Mouse (Mus musculus) stomach, embryonic 15.5 days (tissue): ENCODE results near the gene Qsox1. TPM values are rescaled to one million over a fixed set of nuclear protein-coding genes. Genes with fewer than 3 reads are reported as not detected.

ENCODE experiments used
- ATAC-seq: fragments of 200-750 bp; cut with Nextera tagmentation; 2 replicates; pipeline ENCODE4 v1.8.0; 2017; ENCODE audit warnings: low read depth, moderate number of reproducible peaks, moderate TSS enrichment; ENCODE audit not compliant: insufficient read depth, low FRiP score
- H3K27ac ChIP-seq: fragments of 300-500 bp; sonication (generic); 2 replicates; pipeline ENCODE4 v1.5.1; 2015; ENCODE audit warnings: mild to moderate bottlenecking, inconsistent platforms
- H3K27me3 ChIP-seq: fragments of 300-500 bp; sonication (generic); replicated peaks from 2 replicates; pipeline ENCODE4 v1.6.1; 2015; ENCODE audit warnings: inconsistent platforms
- H3K36me3 ChIP-seq: fragments of 300-500 bp; sonication (generic); 2 replicates; pipeline ENCODE4 v1.6.1; 2015; ENCODE audit warnings: inconsistent platforms
- H3K4me1 ChIP-seq: fragments of 300-500 bp; sonication (generic); 2 replicates; pipeline ENCODE4 v1.6.1; 2015; ENCODE audit warnings: inconsistent platforms
- H3K4me2 ChIP-seq: fragments of 300-500 bp; sonication (generic); 2 replicates; pipeline ENCODE4 v1.6.1; 2015; ENCODE audit warnings: mild to moderate bottlenecking, inconsistent platforms
- H3K4me3 ChIP-seq: fragments of 300-500 bp; sonication (generic); replicated peaks from 2 replicates; pipeline ENCODE4 v1.5.1; 2015; ENCODE audit warnings: inconsistent platforms
- H3K9ac ChIP-seq: fragments of 300-500 bp; sonication (generic); 2 replicates; pipeline ENCODE4 v1.6.1; 2015; ENCODE audit warnings: inconsistent platforms
- H3K9me3 ChIP-seq: fragments of 300-500 bp; sonication (generic); 2 replicates; pipeline ENCODE4 v1.6.1; 2016; ENCODE audit warnings: inconsistent platforms
- WGBS: fragments of 180-500 bp; shearing (Covaris S2); methylation state at CpG from one replicate; pipeline ENCODE4 v1.1.7; 2015; 5-methylcytosine and 5-hydroxymethylcytosine counted together
- polyA plus RNA-seq: library from polyadenylated mRNA; unstranded; fragments of >200 nt; fragmentation: Nextera tagmentation; extraction: Ambion mirVana; gene quantifications from 2 replicates; pipeline ENCODE4 v1.2.1, GENCODE M21; 2015

Gene Qsox1
- polyA plus RNA-seq = 70.4 and 81.2 TPM in 2 replicates

GRCm38 (mm10) chr1:155812581-155813499 is at the start of gene Qsox1:
Qsox1 (minus strand) TSS chr1:155812889.
- H3K36me3 ChIP-seq = no peaks in the 10 kb centered on the region
- H3K9ac ChIP-seq = peak within 1 kb of the TSS; percentile 70
- H3K4me2 ChIP-seq = peak within 1 kb of the TSS; percentile 66
- ATAC-seq = peak; percentile 89
- 1% methylated on average over 62 of the region's 67 CpGs for WGBS
- no peaks in the 10 kb centered on the region for H3K9me3 ChIP-seq
- peaks cover 23% of the 10 kb centered on the region for H3K4me1 ChIP-seq
- H3K4me3 ChIP-seq = peak within 1 kb of the TSS; percentile 90
- peak within 1 kb of the TSS; percentile 84 for H3K27ac ChIP-seq
- no peaks in the 10 kb centered on the region for H3K27me3 ChIP-seq

- no peak overlapping the region for H3K27ac ChIP-seq
- ATAC-seq = no peak
Measured at GRCm38 (mm10) chr1:155854926-155855702, 42.4 kb upstream of the Qsox1 start.

GRCm38 (mm10) chr1:155853009-155853408 is 40.3 kb upstream of the Qsox1 start:
- no peak overlapping the region for H3K4me2 ChIP-seq
- no peak overlapping the region for H3K27ac ChIP-seq
- H3K27me3 ChIP-seq = no peaks in the 10 kb centered on the region
- no peak overlapping the region for H3K4me3 ChIP-seq
- no peaks in the 10 kb centered on the region for H3K9me3 ChIP-seq
- no peak for ATAC-seq
- no peak overlapping the region for H3K9ac ChIP-seq
- H3K36me3 ChIP-seq = 0 out of 2 replicates have a peak, but pooled peaks cover 12% of the 10 kb centered on the region
- 93% methylated on average over 5 of the region's 5 CpGs for WGBS
- H3K4me1 ChIP-seq = no peaks in the 10 kb centered on the region

More at GRCm38 (mm10) chr1:155854926-155855702, 42.4 kb upstream of the Qsox1 start:
- Histone ChIP-seq H3K36me3 (peaks cover 15% of the 10 kb centered on the region; the same call in 1 of the 2 replicates), H3K4me1 (no peaks in the 10 kb centered on the region), H3K9me3 (no peaks in the 10 kb centered on the region), H3K4me2 (no peak overlapping the region), H3K9ac (no peak overlapping the region), H3K4me3 (no peak overlapping the region), H3K27me3 (no peaks in the 10 kb centered on the region)
- WGBS = 77% methylated on average over 7 of the region's 7 CpGs

GRCm38 (mm10) chr1:155844235-155844634 is 31.5 kb upstream of the Qsox1 start:
- Histone ChIP-seq H3K4me1 (no peaks in the 10 kb centered on the region), H3K9ac (no peak overlapping the region), H3K36me3 (peaks cover 19% of the 10 kb centered on the region), H3K4me2 (no peak overlapping the region), H3K4me3 (no peak overlapping the region), H3K27me3 (no peaks in the 10 kb centered on the region), H3K9me3 (no peaks in the 10 kb centered on the region), H3K27ac (no peak overlapping the region)
- 71% methylated on average over 5 of the region's 5 CpGs for WGBS
- no peak for ATAC-seq

- Histone ChIP-seq H3K27me3 (no peaks in the 10 kb centered on the region), H3K4me1 (no peaks in the 10 kb centered on the region), H3K27ac (no peak overlapping the region), H3K4me2 (no peak overlapping the region), H3K4me3 (no peak overlapping the region), H3K36me3 (peaks cover 19% of the 10 kb centered on the region), H3K9me3 (no peaks in the 10 kb centered on the region), H3K9ac (no peak overlapping the region)
- WGBS = 60% methylated on average over 4 of the region's 4 CpGs
- ATAC-seq = no peak; the same call in 1 of the 2 replicates
Measured at GRCm38 (mm10) chr1:155843538-155843937, 30.8 kb upstream of the Qsox1 start.

GRCm38 (mm10) chr1:155835667-155836066 is 23.0 kb upstream of the Qsox1 start:
- Histone ChIP-seq H3K9me3 (no peaks in the 10 kb centered on the region), H3K4me3 (no peak overlapping the region), H3K27ac (no peak overlapping the region), H3K9ac (no peak overlapping the region), H3K27me3 (no peaks in the 10 kb centered on the region), H3K4me1 (no peaks in the 10 kb centered on the region), H3K4me2 (no peak overlapping the region), H3K36me3 (no peaks in the 10 kb centered on the region)
- ATAC-seq = no peak
- WGBS = 67% methylated on average over 2 of the region's 2 CpGs

GRCm38 (mm10) chr1:155833610-155834009 is 20.9 kb upstream of the Qsox1 start:
- peak; percentile 35; the same call in 1 of the 2 replicates for ATAC-seq
- no peaks in the 10 kb centered on the region for H3K9me3 ChIP-seq
- WGBS = 81% methylated on average over 9 of the region's 9 CpGs

GRCm38 (mm10) chr1:155831958-155832357 is 19.3 kb upstream of the Qsox1 start:
- WGBS = 88% methylated on average over 3 of the region's 3 CpGs
- Histone ChIP-seq H3K27ac (no peak overlapping the region), H3K4me1 (no peaks in the 10 kb centered on the region), H3K4me3 (no peak overlapping the region), H3K9me3 (no peaks in the 10 kb centered on the region), H3K27me3 (no peaks in the 10 kb centered on the region), H3K9ac (no peak overlapping the region), H3K36me3 (no peaks in the 10 kb centered on the region), H3K4me2 (no peak overlapping the region)
- ATAC-seq = no peak

More at GRCm38 (mm10) chr1:155833610-155834009, 20.9 kb upstream of the Qsox1 start:
- H3K27me3 ChIP-seq = no peaks in the 10 kb centered on the region
- H3K27ac ChIP-seq = no peak overlapping the region
- H3K4me3 ChIP-seq = no peak overlapping the region
- H3K9ac ChIP-seq = no peak overlapping the region
- H3K4me1 ChIP-seq = no peaks in the 10 kb centered on the region
- H3K36me3 ChIP-seq = no peaks in the 10 kb centered on the region
- no peak overlapping the region for H3K4me2 ChIP-seq

- no peaks in the 10 kb centered on the region for H3K36me3 ChIP-seq
- WGBS = 63% methylated on average over 6 of the region's 6 CpGs
- H3K27me3 ChIP-seq = no peaks in the 10 kb centered on the region
- no peaks in the 10 kb centered on the region for H3K9me3 ChIP-seq
- no peak for ATAC-seq
- no peaks in the 10 kb centered on the region for H3K4me1 ChIP-seq
- no peak overlapping the region for H3K4me2 ChIP-seq
- H3K9ac ChIP-seq = no peak overlapping the region
- no peak overlapping the region for H3K4me3 ChIP-seq
- no peak overlapping the region for H3K27ac ChIP-seq
Measured at GRCm38 (mm10) chr1:155830861-155831260, 18.2 kb upstream of the Qsox1 start.

- 47% methylated on average over 8 of the region's 8 CpGs for WGBS
Measured at GRCm38 (mm10) chr1:155827703-155828295, 15.1 kb upstream of the Qsox1 start.

GRCm38 (mm10) chr1:155826803-155827395 is 14.2 kb upstream of the Qsox1 start:
- Histone ChIP-seq H3K27ac (no peak overlapping the region), H3K4me1 (no peaks in the 10 kb centered on the region), H3K9ac (no peak overlapping the region), H3K9me3 (no peaks in the 10 kb centered on the region), H3K4me3 (no peak overlapping the region), H3K36me3 (no peaks in the 10 kb centered on the region), H3K4me2 (no peak overlapping the region), H3K27me3 (no peaks in the 10 kb centered on the region)
- WGBS = 36% methylated on average over 5 of the region's 5 CpGs
- no peak for ATAC-seq

More at GRCm38 (mm10) chr1:155827703-155828295, 15.1 kb upstream of the Qsox1 start:
- no peak overlapping the region for H3K4me2 ChIP-seq
- H3K36me3 ChIP-seq = no peaks in the 10 kb centered on the region
- no peak overlapping the region for H3K4me3 ChIP-seq
- no peaks in the 10 kb centered on the region for H3K4me1 ChIP-seq
- no peak overlapping the region for H3K27ac ChIP-seq
- no peak for ATAC-seq
- H3K9me3 ChIP-seq = no peaks in the 10 kb centered on the region
- no peaks in the 10 kb centered on the region for H3K27me3 ChIP-seq
- no peak overlapping the region for H3K9ac ChIP-seq
